Mouse (Mus musculus): ENCODE results near the gene Acbd4. TPM values are rescaled to one million over a fixed set of nuclear protein-coding genes. Genes with fewer than 3 reads are reported as not detected.

The Acbd4 gene
- polyA plus RNA-seq (2021; fragmentation: Nextera tagmentation) = 47.7 and 48.6 TPM in 2 replicates
- long read RNA-seq, experiment 1, transcript Acbd4-202 (10 exons, 2,083 nt) = minor isoform, 10 of 168 reads
- long read RNA-seq, experiment 1, transcript Acbd4-203 (9 exons, 1,959 nt) = major isoform, 17 of 168 reads
- long read RNA-seq, experiment 1, partial matches to known transcripts = 87 of 168 reads
- long read RNA-seq, experiment 1, other reads (novel, unspliced or antisense) = 53 of 168 reads
- long read RNA-seq, experiment 2, partial matches to known transcripts = 8 of 26 reads
- long read RNA-seq, experiment 2, other reads (novel, unspliced or antisense) = 15 of 26 reads

DNA sequence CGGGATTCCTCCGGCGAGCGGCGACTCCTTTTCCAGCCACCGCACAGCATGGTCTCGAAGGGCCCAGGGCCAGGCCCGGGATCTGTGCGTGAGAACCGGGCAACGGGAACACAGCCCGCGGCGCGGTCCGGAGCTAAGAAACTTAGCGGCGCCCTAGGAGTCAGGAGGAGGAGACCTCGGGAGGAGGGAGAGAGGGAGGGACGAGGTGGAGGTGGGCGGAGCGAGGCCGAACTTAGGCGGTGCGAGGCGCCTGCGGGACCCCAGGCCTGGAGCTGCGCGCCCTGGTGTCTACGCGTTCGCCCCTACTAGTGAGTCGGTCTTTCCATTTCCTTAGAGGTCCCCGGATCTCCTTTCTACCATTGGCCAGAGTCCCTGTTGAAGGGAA is at the start of gene Acbd4, which contains the start of gene Plcd3:
Acbd4 (plus strand) TSS at position 202 of the 385 bp plus-strand sequence.
Plcd3 (minus strand) TSS at position 178 of the 385 bp plus-strand sequence.

DNA sequence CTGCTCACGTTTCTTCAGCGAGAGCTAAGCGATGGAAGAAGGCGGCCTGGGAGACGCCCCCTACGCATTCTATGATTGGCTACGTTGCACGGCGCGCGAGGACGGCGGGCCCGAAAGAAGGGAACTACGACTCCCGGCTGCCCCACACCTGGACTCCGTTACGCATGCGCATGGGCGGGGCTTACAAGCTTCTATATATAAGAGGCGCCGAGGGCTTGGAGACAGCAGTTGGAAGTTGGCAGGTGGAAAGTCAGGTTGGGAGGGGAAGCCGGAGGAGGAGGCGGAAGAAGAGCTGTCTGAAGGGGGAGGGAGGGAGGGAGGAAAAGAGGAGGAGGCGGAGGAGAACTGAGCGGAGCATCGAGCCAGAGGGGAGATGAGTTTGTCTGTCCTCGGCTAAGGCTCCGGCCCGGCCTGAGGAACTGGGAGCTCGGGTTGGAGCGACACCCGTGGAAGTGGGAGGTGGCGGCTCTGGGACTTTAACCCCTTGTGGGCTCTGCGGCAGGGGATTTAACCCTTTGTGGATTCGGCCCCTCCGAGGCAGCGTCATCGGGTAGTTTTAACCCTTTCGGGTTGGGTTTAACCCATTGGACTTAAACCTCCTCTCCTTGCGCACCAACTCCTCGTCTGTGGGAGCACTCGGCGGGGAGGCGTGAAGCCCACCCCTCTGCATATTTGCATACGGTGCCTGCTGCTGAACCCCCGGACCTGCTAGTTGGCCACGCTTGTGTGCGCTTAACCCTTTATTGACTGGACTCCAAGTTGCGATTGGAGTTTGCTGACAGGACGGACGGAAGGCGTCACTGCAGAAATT is 14.7 kb downstream of the Acbd4 start, which contains the start of gene Hexim1:
Hexim1 (plus strand) TSS at position 224 of the 811 bp plus-strand sequence.

DNA sequence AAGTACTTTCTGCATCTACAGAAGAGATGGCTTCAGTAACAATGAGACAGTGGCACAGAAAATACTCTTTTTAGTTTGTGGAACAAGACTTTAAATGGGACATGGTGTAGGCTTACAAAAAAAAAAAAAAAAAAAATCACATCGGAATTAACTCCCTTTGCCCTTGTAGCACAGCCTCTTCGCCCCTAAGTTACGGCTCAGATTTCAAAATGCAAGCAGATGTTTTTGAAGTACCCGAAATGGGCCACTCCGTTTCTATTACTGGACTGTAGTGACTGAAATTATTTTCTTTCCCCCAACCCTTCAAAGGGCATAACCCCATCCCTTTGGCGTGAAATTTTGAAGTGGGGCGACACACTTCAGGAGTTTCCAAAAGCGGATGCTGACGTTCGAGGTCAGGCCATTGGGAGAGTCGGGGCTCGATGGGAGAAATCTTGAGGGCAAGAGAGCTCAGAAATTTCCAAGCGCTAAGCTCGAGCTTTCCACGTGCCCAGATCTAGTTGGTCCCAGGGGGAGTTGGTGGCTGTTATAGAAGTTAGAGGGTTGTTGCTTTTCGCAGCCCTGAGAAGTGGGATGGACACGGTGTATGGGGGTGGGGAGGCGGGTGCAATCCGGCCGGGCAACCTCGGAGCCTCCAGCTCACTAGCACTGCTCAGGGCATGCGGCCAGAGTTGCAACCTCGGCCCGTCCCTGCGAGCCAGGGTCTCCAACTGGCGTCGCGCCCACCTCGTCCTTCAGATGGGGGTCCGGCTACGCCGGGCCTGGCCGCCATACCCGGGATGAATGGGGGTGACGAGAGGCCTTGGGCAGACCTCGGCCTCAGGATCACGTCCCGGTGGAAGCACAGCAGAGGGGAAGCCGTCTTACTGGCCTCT is 30.5 kb downstream of the Acbd4 start, which contains the start of gene Hexim2:
Hexim2 (plus strand) TSS at position 729 of the 875 bp plus-strand sequence.

Other genes with a start within 250 kb of the Acbd4 start
- 57.3 and 64.5 TPM in 2 replicates for gene Eftud2, start 220.7 kb upstream of the Acbd4 start, polyA plus RNA-seq (2021; fragmentation: Nextera tagmentation)
- 3.9 and 5.6 TPM in 2 replicates for gene Ccdc103, start 220.5 kb upstream of the Acbd4 start, polyA plus RNA-seq (2021; fragmentation: Nextera tagmentation)
- not detected in 2 replicates for gene Fam187a, start 216.5 kb upstream of the Acbd4 start, polyA plus RNA-seq (2021; fragmentation: Nextera tagmentation)
- gene Gfap, start 200.8 kb upstream of the Acbd4 start, polyA plus RNA-seq (2021; fragmentation: Nextera tagmentation) = 54.0 and 58.4 TPM in 2 replicates
- gene Kif18b, start 176.6 kb upstream of the Acbd4 start, polyA plus RNA-seq (2021; fragmentation: Nextera tagmentation) = 0.06 TPM in 1 of 2 replicates, not detected in the other
- 1.5 and 13.5 TPM in 2 replicates for gene C1ql1, start 155.0 kb upstream of the Acbd4 start, polyA plus RNA-seq (2021; fragmentation: Nextera tagmentation)
- 250 and 262 TPM in 2 replicates for gene Nmt1, start 73.5 kb upstream of the Acbd4 start, polyA plus RNA-seq (2021; fragmentation: Nextera tagmentation)
- gene Dcakd, start 73.3 kb upstream of the Acbd4 start, polyA plus RNA-seq (2021; fragmentation: Nextera tagmentation) = 16.0 and 42.8 TPM in 2 replicates
- 3.2 and 7.0 TPM in 2 replicates for gene Plcd3, start within 50 bp of the Acbd4 start, polyA plus RNA-seq (2021; fragmentation: Nextera tagmentation)
- 5.2 and 6.1 TPM in 2 replicates for gene Hexim1, start 14.5 kb downstream of the Acbd4 start, polyA plus RNA-seq (2021; fragmentation: Nextera tagmentation)
- 5.2 and 7.2 TPM in 2 replicates for gene Hexim2, start 30.7 kb downstream of the Acbd4 start, polyA plus RNA-seq (2021; fragmentation: Nextera tagmentation)
- gene Fmnl1, start 69.4 kb downstream of the Acbd4 start, polyA plus RNA-seq (2021; fragmentation: Nextera tagmentation) = 13.8 and 37.2 TPM in 2 replicates
- 2.6 and 2.7 TPM in 2 replicates for gene 1700023F06Rik, start 106.9 kb downstream of the Acbd4 start, polyA plus RNA-seq (2021; fragmentation: Nextera tagmentation)
- gene Spata32, start 116.8 kb downstream of the Acbd4 start, polyA plus RNA-seq (2021; fragmentation: Nextera tagmentation) = 0.33 and 0.49 TPM in 2 replicates
- gene Map3k14, start 165.8 kb downstream of the Acbd4 start, polyA plus RNA-seq (2021; fragmentation: Nextera tagmentation) = 0.64 and 0.83 TPM in 2 replicates